8 mouse cellular contexts compared by ENCODE assay signal in the genomic region with DNA sequence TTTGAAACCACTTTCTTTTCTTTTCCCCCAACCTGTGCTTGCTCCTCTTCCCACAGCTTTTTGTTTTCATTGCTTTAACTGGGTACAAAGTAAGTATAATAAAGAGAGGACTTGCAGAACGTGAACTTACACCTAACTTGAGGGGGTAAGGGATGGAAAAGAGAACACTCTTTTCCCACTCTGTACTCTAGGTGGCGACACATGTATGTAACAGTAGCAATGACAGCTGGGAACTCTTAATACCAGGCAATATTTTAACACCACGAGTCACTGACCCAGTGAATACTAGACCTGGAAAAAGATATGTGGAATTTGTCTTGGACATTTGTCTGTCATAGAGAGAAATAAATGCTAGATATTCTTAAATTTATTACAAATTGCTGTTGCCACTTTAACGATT. TPM values are rescaled to one million over a fixed set of nuclear protein-coding genes. Genes with fewer than 3 reads are reported as not detected.
DNase-seq lines count a peak whose midpoint lies in the region; ATAC-seq and TF ChIP-seq lines count a peak whose summit lies in the region.
"Had no signal": no experiment of that assay in that cellular context is flagged by ENCODE, and none has a peak within 500 bp of the region (broad histone marks: within the 10 kb centered on the region; RNA-seq: fewer than 3 reads in every experiment).

No protein-coding gene starts in this region.

- no peaks in the 10 kb centered on the region for H3K27me3 ChIP-seq in hindbrain, postnatal 0 days (ENCODE audit: insufficient read depth, low read length)
- no peaks in the 10 kb centered on the region for H3K27me3 ChIP-seq in hindbrain, embryonic 16.5 days (replicated peaks; ENCODE audit: control insufficient read depth, insufficient read depth, low read length)
- H3K27me3 ChIP-seq in kidney, embryonic 14.5 days (ENCODE audit: control insufficient read depth, insufficient read depth, low read length), result no peaks in the 10 kb centered on the region
- H3K27me3 ChIP-seq: embryonic facial prominence, embryonic 12.5 days had no signal

- 31% methylated on average over 4 of the region's 4 CpGs for WGBS in hindbrain, postnatal 0 days
- 32% methylated on average over 4 of the region's 4 CpGs for WGBS in hindbrain, embryonic 16.5 days
- WGBS in kidney, embryonic 14.5 days, result 25% methylated on average over 4 of the region's 4 CpGs

- peak; percentile 72 for TF ChIP-seq CTCF in hindbrain, postnatal 0 days (IDR thresholded peaks at IDR 0.05; ENCODE audit: low read depth)

- H3K4me3 ChIP-seq in hindbrain, postnatal 0 days (ENCODE audit: low read length), result no peak overlapping the region
- H3K4me3 ChIP-seq in hindbrain, embryonic 16.5 days (ENCODE audit: low read length), result no peak overlapping the region
- H3K4me3 ChIP-seq in kidney, embryonic 14.5 days (ENCODE audit: low read length), result no peak overlapping the region
- H3K4me3 ChIP-seq: embryonic facial prominence, embryonic 12.5 days had no signal

- H3K36me3 ChIP-seq in hindbrain, postnatal 0 days (ENCODE audit: insufficient read depth, low read length), result no peaks in the 10 kb centered on the region
- no peaks in the 10 kb centered on the region for H3K36me3 ChIP-seq in hindbrain, embryonic 16.5 days (ENCODE audit: control insufficient read depth, insufficient read depth, low read length)
- H3K36me3 ChIP-seq in kidney, embryonic 14.5 days (ENCODE audit: control insufficient read depth, insufficient read depth, low read length), result no peaks in the 10 kb centered on the region
- H3K36me3 ChIP-seq: embryonic facial prominence, embryonic 12.5 days had no signal

- no peaks in the 10 kb centered on the region for H3K9me3 ChIP-seq in hindbrain, postnatal 0 days (ENCODE audit: low read length)
- H3K9me3 ChIP-seq in hindbrain, embryonic 16.5 days (ENCODE audit: control insufficient read depth, low read length), result no peaks in the 10 kb centered on the region
- H3K9me3 ChIP-seq in kidney, embryonic 14.5 days (ENCODE audit: control insufficient read depth, low read length), result no peaks in the 10 kb centered on the region
- H3K9me3 ChIP-seq: embryonic facial prominence, embryonic 12.5 days had no signal

- ATAC-seq in hindbrain, postnatal 0 days, result no peak
- no peak for ATAC-seq in hindbrain, embryonic 16.5 days
- ATAC-seq in kidney, embryonic 14.5 days (ENCODE audit: low FRiP score, low TSS enrichment), result peak; percentile 46; the same call in 1 of the 2 replicates
- no peak for ATAC-seq in erythroblast, adult 5-6 weeks (replicated peaks; ENCODE audit: low FRiP score, poor library complexity, severe bottlenecking)

- no peak overlapping the region for H3K4me2 ChIP-seq in hindbrain, postnatal 0 days (ENCODE audit: low read depth, low read length)
- no peak overlapping the region for H3K4me2 ChIP-seq in hindbrain, embryonic 16.5 days (ENCODE audit: low read length)
- no peak overlapping the region for H3K4me2 ChIP-seq in kidney, embryonic 14.5 days (replicated peaks; ENCODE audit: low read depth, low read length)
- H3K4me2 ChIP-seq: embryonic facial prominence, embryonic 12.5 days had no signal

- no peak overlapping the region for H3K27ac ChIP-seq in hindbrain, postnatal 0 days
- H3K27ac ChIP-seq in hindbrain, embryonic 16.5 days (ENCODE audit: low read depth, low read length), result no peak overlapping the region
- no peak overlapping the region for H3K27ac ChIP-seq in kidney, embryonic 14.5 days (ENCODE audit: low read depth, low read length)
- H3K27ac ChIP-seq: embryonic facial prominence, embryonic 12.5 days had no signal

- H3K4me1 ChIP-seq in hindbrain, postnatal 0 days (ENCODE audit: insufficient read depth, low read length), result no peaks in the 10 kb centered on the region
- no peaks in the 10 kb centered on the region for H3K4me1 ChIP-seq in hindbrain, embryonic 16.5 days (ENCODE audit: control insufficient read depth, insufficient read depth, low read depth, low read length)
- no peaks in the 10 kb centered on the region for H3K4me1 ChIP-seq in kidney, embryonic 14.5 days (ENCODE audit: control insufficient read depth, insufficient read depth, low read length)
- H3K4me1 ChIP-seq: embryonic facial prominence, embryonic 12.5 days had no signal

- H3K9ac ChIP-seq in hindbrain, postnatal 0 days (replicated peaks; ENCODE audit: low read length), result no peak overlapping the region
- H3K9ac ChIP-seq in hindbrain, embryonic 16.5 days (ENCODE audit: low read depth, low read length), result no peak overlapping the region
- no peak overlapping the region for H3K9ac ChIP-seq in kidney, embryonic 14.5 days (ENCODE audit: low read depth, low read length)
- H3K9ac ChIP-seq: embryonic facial prominence, embryonic 12.5 days had no signal

- DNase-seq in hindbrain, postnatal 0 days (ENCODE audit: low spot score), result peak; percentile 33
- DNase-seq in ES-CJ7 (ENCODE audit: low read depth, low spot score) (peak; percentile 44), MN1 (ENCODE audit: low spot score) (no peak)
- peak; percentile 48 for DNase-seq in brain, adult 2 months (ENCODE audit: low read depth, low spot score)

RNA-seq across cellular contexts. Expression of gene Nts, which starts 8.5 kb away (rescaled TPM):
- total RNA-seq in hindbrain, postnatal 0 days (2014; rRNA removed), result 10.1 and 17.8 TPM in 2 replicates
- 22.4 and 23.4 TPM in 2 replicates for polyA plus RNA-seq in hindbrain, postnatal 0 days (2015; fragmentation: Nextera tagmentation; extraction: Ambion mirVana)
- polyA plus RNA-seq in hindbrain, embryonic 16.5 days (2015; fragmentation: Nextera tagmentation; extraction: Ambion mirVana), result 12.9 and 15.1 TPM in 2 replicates
- 7.8 and 8.2 TPM in 2 replicates for polyA plus RNA-seq in kidney, embryonic 14.5 days (2014; fragmentation: Nextera tagmentation; extraction: Ambion mirVana)
- not detected in 2 replicates for total RNA-seq in erythroblast, adult 5-6 weeks (2015; ENCODE audit: low replicate concordance)
- not detected in 2 replicates for total RNA-seq in erythroblast, adult 5-6 weeks (2017; ENCODE audit: low replicate concordance)

RNA-seq across cellular contexts. Expression of gene Rassf9, which starts 13.3 kb away (rescaled TPM):
- 2.0 and 3.6 TPM in 2 replicates for total RNA-seq in hindbrain, postnatal 0 days (2014; rRNA removed)
- 3.0 and 3.7 TPM in 2 replicates for polyA plus RNA-seq in hindbrain, postnatal 0 days (2015; fragmentation: Nextera tagmentation; extraction: Ambion mirVana)
- 2.4 and 3.0 TPM in 2 replicates for polyA plus RNA-seq in hindbrain, embryonic 16.5 days (2015; fragmentation: Nextera tagmentation; extraction: Ambion mirVana)
- 7.2 and 10.0 TPM in 2 replicates for polyA plus RNA-seq in kidney, embryonic 14.5 days (2014; fragmentation: Nextera tagmentation; extraction: Ambion mirVana)
- total RNA-seq in erythroblast, adult 5-6 weeks (2015; ENCODE audit: low replicate concordance), result not detected in 2 replicates
- not detected in 2 replicates for total RNA-seq in erythroblast, adult 5-6 weeks (2017; ENCODE audit: low replicate concordance)
